Mouse (Mus musculus) liver, embryonic 14.5 days (tissue): Measurements from ENCODE around the gene Ptpn14.

Source experiments
- CTCF ChIP-seq: IDR thresholded peaks from 2 replicates; pipeline ENCODE4 v1.5.1; 2016; ENCODE audit warnings: antibody characterized with exemption, low read depth, control low read depth
- EP300 ChIP-seq: IDR thresholded peaks from 2 replicates; pipeline ENCODE4 v1.6.1; 2016; ENCODE audit warnings: antibody characterized with exemption, low read depth

- TF ChIP-seq CTCF = no peak
- TF ChIP-seq EP300 = no peak
These were observed 143.6 kb downstream of the Ptpn14 start for GRCm38 (mm10) chr1:189871625-189872024.
